Mouse (Mus musculus) heart, embryonic 10.5 days (tissue): Measurements from ENCODE around the gene Tnfrsf9. TPM values are rescaled to one million over a fixed set of nuclear protein-coding genes. Genes with fewer than 3 reads are reported as not detected.
A peak's percentile ranks its signal among the peaks of the same experiment; 100 is the strongest.

Source experiments
- DNase-seq: peaks from one replicate; pipeline ENCODE4 v3.0.0-alpha.2; 2017; ENCODE audit warnings: low spot score
- H3K27ac ChIP-seq: fragments of 300-500 bp; sonication (generic); 2 replicates; pipeline ENCODE4 v1.5.1; 2016; ENCODE audit warnings: mild to moderate bottlenecking
- H3K27me3 ChIP-seq: fragments of 300-500 bp; sonication (generic); 2 replicates; pipeline ENCODE4 v1.6.1; 2016; ENCODE audit warnings: mild to moderate bottlenecking; ENCODE audit not compliant: poor library complexity, insufficient read depth, severe bottlenecking
- H3K36me3 ChIP-seq: fragments of 300-500 bp; sonication (generic); 2 replicates; pipeline ENCODE4 v1.6.1; 2016; ENCODE audit warnings: mild to moderate bottlenecking, moderate library complexity
- H3K4me1 ChIP-seq: fragments of 300-500 bp; sonication (generic); 2 replicates; pipeline ENCODE4 v1.6.1; 2016; ENCODE audit warnings: mild to moderate bottlenecking
- H3K4me3 ChIP-seq: fragments of 300-500 bp; sonication (generic); 2 replicates; pipeline ENCODE4 v1.5.1; 2016; ENCODE audit warnings: mild to moderate bottlenecking, moderate library complexity
- H3K9me3 ChIP-seq: fragments of 300-500 bp; sonication (generic); 2 replicates; pipeline ENCODE4 v1.6.1; 2016; ENCODE audit warnings: mild to moderate bottlenecking, moderate library complexity
- WGBS: fragments of 180-500 bp; shearing (Covaris S2); methylation state at CpG from one replicate; pipeline ENCODE4 v1.1.7; 2016; 5-methylcytosine and 5-hydroxymethylcytosine counted together
- polyA plus RNA-seq: library from polyadenylated mRNA; unstranded; fragments of >200 nt; fragmentation: Nextera tagmentation; extraction: Ambion mirVana; gene quantifications from 2 replicates; pipeline ENCODE4 v1.2.1, GENCODE M21; 2016

The Tnfrsf9 gene
- polyA plus RNA-seq, 1 experiment from 2014 or later = 0.51 TPM

DNA sequence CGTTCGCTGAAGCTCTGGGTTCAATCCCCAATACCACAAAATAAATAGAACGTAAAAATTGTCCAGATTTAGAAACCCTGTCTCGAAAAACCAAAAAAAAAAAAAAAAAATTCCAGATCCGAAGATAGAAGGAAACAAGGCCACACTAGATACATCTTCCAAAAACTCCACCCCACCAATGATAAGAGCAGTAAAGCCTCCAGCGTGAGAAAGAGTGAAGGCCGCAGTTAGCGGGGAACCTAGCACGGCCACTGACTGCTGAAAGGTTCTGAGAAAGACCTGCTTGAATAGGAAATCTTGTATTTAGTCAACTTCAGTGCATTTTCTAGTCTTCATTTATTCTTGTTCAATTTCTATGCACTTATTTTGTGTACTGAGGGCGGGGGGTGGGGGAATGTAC is 39.0 kb upstream of the Tnfrsf9 start:
- peaks cover 19% of the 10 kb centered on the region for H3K9me3 ChIP-seq
- H3K4me3 ChIP-seq = no peak overlapping the region
- peaks cover 14% of the 10 kb centered on the region; the same call in 1 of the 2 replicates for H3K36me3 ChIP-seq
- 81% methylated on average over 10 of the region's 10 CpGs for WGBS
- H3K27me3 ChIP-seq = no peaks in the 10 kb centered on the region
- DNase-seq = no peak
- peaks cover 21% of the 10 kb centered on the region for H3K4me1 ChIP-seq
- H3K27ac ChIP-seq = no peak overlapping the region

- no peak overlapping the region for H3K4me3 ChIP-seq
- H3K36me3 ChIP-seq = peaks cover 14% of the 10 kb centered on the region; the same call in 1 of the 2 replicates
- 87% methylated on average over 22 of the region's 22 CpGs for WGBS
- DNase-seq = no peak
- H3K4me1 ChIP-seq = 0 out of 2 replicates have a peak, but pooled peaks cover 3% of the 10 kb centered on the region
- H3K27ac ChIP-seq = no peak overlapping the region
- no peaks in the 10 kb centered on the region for H3K27me3 ChIP-seq
- H3K9me3 ChIP-seq = peaks cover 19% of the 10 kb centered on the region
These were observed 34.7 kb upstream of the Tnfrsf9 start for GRCm38 (mm10) chr4:150879631-150880030.

- Histone ChIP-seq H3K9me3 (peaks cover 19% of the 10 kb centered on the region), H3K4me3 (no peak overlapping the region), H3K4me1 (0 out of 2 replicates have a peak, but pooled peaks cover 3% of the 10 kb centered on the region), H3K27ac (no peak overlapping the region), H3K27me3 (no peaks in the 10 kb centered on the region), H3K36me3 (peaks cover 14% of the 10 kb centered on the region; the same call in 1 of the 2 replicates)
- no peak for DNase-seq
- WGBS = 76% methylated on average over 5 of the region's 5 CpGs
These were observed 34.0 kb upstream of the Tnfrsf9 start for GRCm38 (mm10) chr4:150880364-150880763.

DNA sequence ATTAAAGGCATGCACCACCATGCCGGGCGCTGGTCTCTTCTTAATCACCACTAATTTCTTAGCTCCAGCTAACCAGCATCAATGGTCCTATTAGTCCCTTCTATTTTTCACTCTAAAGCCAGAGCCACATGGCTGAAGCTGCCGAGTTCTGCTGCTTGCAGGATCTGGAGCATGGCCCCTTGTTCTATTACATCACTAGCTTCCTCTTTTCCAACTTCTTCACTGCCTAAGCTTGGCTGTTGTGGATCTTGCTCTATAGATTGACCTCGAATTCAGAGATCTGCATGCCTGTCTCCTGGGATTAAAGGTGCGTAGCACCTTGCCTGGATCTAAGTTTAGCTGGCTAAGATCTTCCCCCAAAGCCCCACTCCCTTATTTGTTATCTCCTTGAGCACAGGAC is 31.7 kb upstream of the Tnfrsf9 start:
- no peak overlapping the region for H3K4me3 ChIP-seq
- H3K4me1 ChIP-seq = no peaks in the 10 kb centered on the region
- no peak for DNase-seq
- no peak overlapping the region for H3K27ac ChIP-seq
- peaks cover 19% of the 10 kb centered on the region for H3K9me3 ChIP-seq
- no peaks in the 10 kb centered on the region for H3K27me3 ChIP-seq
- 79% methylated on average over 5 of the region's 5 CpGs for WGBS
- peaks cover 14% of the 10 kb centered on the region; the same call in 1 of the 2 replicates for H3K36me3 ChIP-seq

- H3K36me3 ChIP-seq = no peaks in the 10 kb centered on the region
- H3K27ac ChIP-seq = no peak overlapping the region
- H3K4me1 ChIP-seq = peaks cover 22% of the 10 kb centered on the region
- WGBS = 79% methylated on average over 5 of the region's 5 CpGs
- no peak overlapping the region for H3K4me3 ChIP-seq
- H3K27me3 ChIP-seq = no peaks in the 10 kb centered on the region
- DNase-seq = no peak
- no peaks in the 10 kb centered on the region for H3K9me3 ChIP-seq
These were observed 26.5 kb upstream of the Tnfrsf9 start for GRCm38 (mm10) chr4:150887903-150888302.

DNA sequence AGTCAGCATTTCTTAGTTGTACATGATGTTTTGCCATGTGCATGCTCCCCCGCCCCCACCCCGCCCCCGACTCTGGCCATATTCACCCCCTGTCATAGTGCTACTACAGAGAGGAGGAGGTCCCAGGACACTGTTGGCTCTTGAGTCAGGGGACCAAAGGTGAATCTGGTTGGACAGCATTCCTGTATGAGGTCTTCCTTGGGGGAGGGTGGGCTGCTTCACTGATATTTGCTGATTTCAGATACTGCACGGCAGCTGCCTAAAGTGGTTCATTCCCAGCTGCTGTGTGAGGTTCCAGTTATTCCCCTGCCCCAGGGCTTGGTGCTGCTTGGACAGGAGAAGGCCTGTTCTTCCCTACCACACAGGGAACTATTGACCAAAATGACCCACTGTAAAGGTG is 25.9 kb upstream of the Tnfrsf9 start:
- H3K4me3 ChIP-seq = no peak overlapping the region
- no peaks in the 10 kb centered on the region for H3K27me3 ChIP-seq
- DNase-seq = no peak
- no peaks in the 10 kb centered on the region for H3K9me3 ChIP-seq
- WGBS = 72% methylated on average over 4 of the region's 4 CpGs
- no peak overlapping the region for H3K27ac ChIP-seq
- H3K36me3 ChIP-seq = no peaks in the 10 kb centered on the region
- H3K4me1 ChIP-seq = peaks cover 22% of the 10 kb centered on the region

- no peak for DNase-seq
- Histone ChIP-seq H3K27ac (no peak overlapping the region), H3K9me3 (no peaks in the 10 kb centered on the region), H3K4me1 (peaks cover 23% of the 10 kb centered on the region), H3K4me3 (no peak overlapping the region), H3K27me3 (no peaks in the 10 kb centered on the region), H3K36me3 (no peaks in the 10 kb centered on the region)
- WGBS = 36% methylated on average over 20 of the region's 20 CpGs
These were observed 24.9 kb upstream of the Tnfrsf9 start for GRCm38 (mm10) chr4:150889273-150889954.

DNA sequence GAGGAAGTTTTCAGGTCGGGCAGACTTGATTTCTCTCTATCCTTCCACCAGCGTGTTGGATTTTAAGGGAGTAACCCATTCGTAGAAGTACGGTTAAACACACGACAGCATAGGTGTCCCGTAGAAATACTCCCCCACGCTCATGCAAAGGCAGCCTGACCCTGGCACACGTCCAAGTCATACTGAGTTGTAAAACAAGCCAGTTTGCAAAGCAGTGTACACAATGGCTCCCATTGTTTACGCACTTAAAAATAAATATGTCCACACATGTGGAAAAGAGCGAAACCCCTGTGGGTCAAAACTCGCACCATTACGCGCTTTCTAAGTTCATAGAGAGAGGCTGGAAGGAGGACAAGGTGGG is 24.4 kb upstream of the Tnfrsf9 start:
- no peak for DNase-seq
- Histone ChIP-seq H3K9me3 (no peaks in the 10 kb centered on the region), H3K36me3 (no peaks in the 10 kb centered on the region), H3K27ac (no peak overlapping the region), H3K4me1 (peaks cover 28% of the 10 kb centered on the region), H3K27me3 (no peaks in the 10 kb centered on the region), H3K4me3 (no peak overlapping the region)
- 65% methylated on average over 13 of the region's 13 CpGs for WGBS

DNA sequence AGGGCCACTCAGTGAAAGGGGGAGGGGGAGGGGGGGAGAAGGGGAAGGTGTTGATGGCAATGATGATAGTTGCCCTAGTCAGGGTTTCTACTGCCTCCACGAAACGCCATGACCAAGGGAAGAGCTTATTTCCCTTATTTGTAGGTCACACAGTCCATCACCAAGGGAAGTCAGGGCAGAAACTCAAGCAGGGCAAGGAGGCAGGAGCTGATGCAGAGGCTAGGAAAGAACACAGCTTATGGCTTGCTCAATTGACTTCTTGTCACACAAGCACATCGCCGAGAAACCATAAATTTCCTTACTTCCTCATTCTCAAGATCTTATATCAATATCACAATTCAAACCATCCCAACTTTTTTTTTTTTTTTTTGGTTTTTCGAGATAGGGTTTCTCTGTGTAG is 23.1 kb upstream of the Tnfrsf9 start:
- peaks cover 36% of the 10 kb centered on the region for H3K4me1 ChIP-seq
- H3K27ac ChIP-seq = no peak overlapping the region
- whole genome bisulfite sequencing = 60% methylated on average over 5 of the region's 5 CpGs

GRCm38 (mm10) chr4:150894718-150895501 is 19.5 kb upstream of the Tnfrsf9 start:
- H3K36me3 ChIP-seq = peaks cover 38% of the 10 kb centered on the region
- no peaks in the 10 kb centered on the region for H3K27me3 ChIP-seq
- DNase-seq = no peak
- WGBS = 60% methylated on average over 8 of the region's 8 CpGs
- no peak overlapping the region for H3K4me3 ChIP-seq
- H3K4me1 ChIP-seq = peaks cover 24% of the 10 kb centered on the region
- H3K27ac ChIP-seq = 0 out of 2 replicates have a peak overlapping the region, but pooled peaks have one; percentile 2
- H3K9me3 ChIP-seq = no peaks in the 10 kb centered on the region

More for the DNA sequence above, 23.1 kb upstream of the Tnfrsf9 start:
- Histone ChIP-seq H3K36me3 (peaks cover 3% of the 10 kb centered on the region), H3K9me3 (no peaks in the 10 kb centered on the region), H3K27me3 (no peaks in the 10 kb centered on the region), H3K4me3 (no peak overlapping the region)
- no peak for DNase-seq

- H3K4me3 ChIP-seq = no peak overlapping the region
- H3K4me1 ChIP-seq = peaks cover 19% of the 10 kb centered on the region
- no peak for DNase-seq
- no peaks in the 10 kb centered on the region for H3K27me3 ChIP-seq
- 92% methylated on average over 26 of the region's 26 CpGs for WGBS
- H3K27ac ChIP-seq = no peak overlapping the region
- peaks cover 59% of the 10 kb centered on the region for H3K36me3 ChIP-seq
- no peaks in the 10 kb centered on the region for H3K9me3 ChIP-seq
These were observed 17.3 kb upstream of the Tnfrsf9 start for GRCm38 (mm10) chr4:150896896-150897624.

GRCm38 (mm10) chr4:150898716-150899365 is 15.5 kb upstream of the Tnfrsf9 start:
- WGBS = 66% methylated on average over 13 of the region's 13 CpGs
- Histone ChIP-seq H3K27ac (no peak overlapping the region), H3K4me3 (no peak overlapping the region), H3K9me3 (no peaks in the 10 kb centered on the region), H3K27me3 (no peaks in the 10 kb centered on the region), H3K4me1 (peaks cover 21% of the 10 kb centered on the region), H3K36me3 (peaks cover 77% of the 10 kb centered on the region)
- DNase-seq = no peak
